Mouse (Mus musculus) heart, embryonic 16.5 days (tissue): Measurements from ENCODE around the gene Cacfd1. TPM values are rescaled to one million over a fixed set of nuclear protein-coding genes. Genes with fewer than 3 reads are reported as not detected.

ENCODE experiments used
- ATAC-seq: fragments of 200-750 bp; cut with Nextera tagmentation; replicated peaks from 2 replicates; pipeline ENCODE4 v1.8.0; 2017; ENCODE audit warnings: moderate number of reproducible peaks; ENCODE audit not compliant: insufficient read depth, low FRiP score; ENCODE audit errors: extremely low read depth
- H3K27ac ChIP-seq: fragments of 300-500 bp; sonication (generic); 2 replicates; pipeline ENCODE4 v1.5.1; 2014; ENCODE audit warnings: mild to moderate bottlenecking, low read length, control low read depth, moderate library complexity
- H3K27me3 ChIP-seq: fragments of 300-500 bp; sonication (generic); 2 replicates; pipeline ENCODE4 v1.6.1; 2014; ENCODE audit warnings: low read length, mixed read lengths; ENCODE audit not compliant: control insufficient read depth, insufficient read depth
- H3K36me3 ChIP-seq: fragments of 300-500 bp; sonication (generic); 2 replicates; pipeline ENCODE4 v1.6.1; 2014; ENCODE audit not compliant: control insufficient read depth, insufficient read depth
- H3K4me1 ChIP-seq: fragments of 300-500 bp; sonication (generic); 2 replicates; pipeline ENCODE4 v1.6.1; 2014; ENCODE audit warnings: low read length, mixed read lengths; ENCODE audit not compliant: control insufficient read depth, insufficient read depth
- H3K4me2 ChIP-seq: fragments of 300-500 bp; sonication (generic); 2 replicates; pipeline ENCODE4 v1.6.1; 2014; ENCODE audit warnings: low read depth, mild to moderate bottlenecking, control low read depth, low read length
- H3K4me3 ChIP-seq: fragments of 300-500 bp; sonication (generic); 2 replicates; pipeline ENCODE4 v1.5.1; 2014; ENCODE audit warnings: mild to moderate bottlenecking, control low read depth, low read length
- H3K9ac ChIP-seq: fragments of 300-500 bp; sonication (generic); 2 replicates; pipeline ENCODE4 v1.6.1; 2014; ENCODE audit warnings: low read length, control low read depth
- H3K9me3 ChIP-seq: fragments of 300-500 bp; sonication (generic); replicated peaks from 2 replicates; pipeline ENCODE4 v1.6.1; 2016; ENCODE audit warnings: low read length; ENCODE audit not compliant: control insufficient read depth
- WGBS: fragments of 180-500 bp; shearing (Covaris S2); extraction: QIAGEN DNeasy Blood & Tissue Kit; methylation state at CpG from one replicate; pipeline ENCODE4 v1.1.7; 2014; 5-methylcytosine and 5-hydroxymethylcytosine counted together
- polyA plus RNA-seq: library from polyadenylated mRNA; unstranded; fragments of >200 nt; fragmentation: Nextera tagmentation; extraction: Ambion mirVana; gene quantifications from 2 replicates; pipeline ENCODE4 v1.2.1, GENCODE M21; 2015

Gene Cacfd1
- polyA plus RNA-seq, 1 experiment from 2014 or later = 41.4 TPM

DNA sequence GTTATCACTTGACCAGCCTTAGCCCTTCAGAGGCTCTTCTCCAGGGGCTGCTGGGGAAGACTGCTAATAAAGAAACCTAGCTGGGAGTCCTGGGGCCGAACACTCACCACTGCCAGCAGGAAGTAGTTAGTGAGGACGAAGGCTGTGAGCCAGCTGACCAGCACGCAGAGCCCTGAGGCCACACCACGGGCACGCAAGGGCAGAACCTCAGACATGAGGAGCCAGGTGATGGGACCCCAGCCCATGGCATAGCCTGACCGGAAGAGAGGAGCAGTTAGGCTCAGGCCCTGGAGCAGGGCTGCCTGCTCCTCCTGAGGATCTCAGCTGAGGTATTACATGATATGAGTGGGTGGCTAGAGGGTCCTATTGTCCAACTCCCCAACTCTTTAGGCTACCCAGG, 12.9 kb downstream of the Cacfd1 start:
- Histone ChIP-seq H3K9ac (no peak overlapping the region), H3K27me3 (no peaks in the 10 kb centered on the region), H3K9me3 (no peaks in the 10 kb centered on the region), H3K4me2 (no peak overlapping the region), H3K36me3 (no peaks in the 10 kb centered on the region), H3K4me3 (no peak overlapping the region), H3K4me1 (no peaks in the 10 kb centered on the region), H3K27ac (no peak overlapping the region)
- WGBS = 72% methylated on average over 6 of the region's 6 CpGs
- no peak for ATAC-seq

DNA sequence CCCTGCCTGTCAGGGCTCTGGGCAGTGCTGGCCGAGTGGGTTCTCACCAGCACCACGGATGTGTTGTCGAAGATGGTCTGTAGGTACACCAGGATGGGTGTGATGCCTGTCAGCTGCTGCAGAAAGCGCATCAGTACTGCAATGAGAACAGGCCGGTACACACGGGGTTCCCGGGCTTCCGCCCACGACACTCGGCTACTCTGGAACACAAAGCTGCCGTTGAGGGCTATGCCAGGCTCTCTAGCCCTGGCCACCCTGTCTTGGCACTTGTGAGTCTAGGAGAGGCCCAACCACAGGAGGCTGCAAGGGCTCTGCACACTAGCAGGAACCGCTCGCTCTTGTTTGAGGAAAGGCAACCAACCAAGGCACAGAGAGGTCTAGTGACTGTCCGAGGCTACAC, 14.4 kb downstream of the Cacfd1 start:
- 77% methylated on average over 14 of the region's 14 CpGs for WGBS
- H3K4me2 ChIP-seq = no peak overlapping the region
- H3K36me3 ChIP-seq = no peaks in the 10 kb centered on the region
- no peak overlapping the region for H3K4me3 ChIP-seq
- no peak overlapping the region for H3K9ac ChIP-seq
- no peak overlapping the region for H3K27ac ChIP-seq
- no peak for ATAC-seq
- H3K4me1 ChIP-seq = no peaks in the 10 kb centered on the region
- H3K27me3 ChIP-seq = peaks cover 1% of the 10 kb centered on the region; the same call in 1 of the 2 replicates
- H3K9me3 ChIP-seq = no peaks in the 10 kb centered on the region

DNA sequence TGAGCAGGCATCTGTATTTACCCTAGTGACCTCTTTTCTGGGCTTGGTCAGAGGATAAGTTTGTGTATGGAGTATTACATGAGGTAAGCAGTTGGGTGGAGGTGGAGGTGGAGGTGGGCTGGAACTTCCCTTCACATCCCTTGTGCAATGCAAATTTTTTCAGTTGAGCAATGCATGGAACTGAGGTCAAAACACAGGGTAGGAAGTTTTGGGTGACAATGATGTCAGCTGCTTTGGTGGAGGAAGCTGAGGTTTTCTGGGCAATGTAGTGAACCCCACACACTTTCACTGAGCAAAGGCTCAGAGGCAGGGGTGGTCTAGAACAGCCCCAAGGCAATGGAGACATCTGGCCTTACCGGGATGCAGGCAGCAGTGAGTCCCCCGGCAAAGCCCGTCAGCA, 15.8 kb downstream of the Cacfd1 start:
- Histone ChIP-seq H3K36me3 (no peaks in the 10 kb centered on the region), H3K27ac (no peak overlapping the region), H3K4me3 (no peak overlapping the region), H3K27me3 (peaks cover 4% of the 10 kb centered on the region; the same call in 1 of the 2 replicates), H3K9ac (no peak overlapping the region), H3K9me3 (no peaks in the 10 kb centered on the region), H3K4me2 (no peak overlapping the region), H3K4me1 (no peaks in the 10 kb centered on the region)
- 73% methylated on average over 3 of the region's 3 CpGs for WGBS
- no peak for ATAC-seq

DNA sequence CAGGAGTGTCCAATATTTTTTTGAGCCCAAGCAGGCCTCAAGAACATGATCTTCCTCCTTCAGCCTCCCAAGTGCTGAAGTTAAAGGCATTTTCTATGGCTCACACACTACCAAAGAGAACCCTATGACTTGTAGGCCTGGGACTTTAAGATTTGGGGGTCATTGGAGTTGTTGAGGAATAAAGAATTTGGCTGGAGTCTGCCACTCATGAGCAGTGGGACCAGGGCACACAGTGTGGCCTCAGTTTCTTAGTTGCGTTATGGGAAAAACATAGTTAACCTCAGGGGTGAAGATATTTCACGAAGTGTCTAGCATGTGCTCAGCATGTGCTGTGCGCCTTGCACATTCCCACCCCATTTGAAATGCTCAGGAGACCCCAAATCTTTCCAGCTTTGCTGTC, 16.6 kb downstream of the Cacfd1 start:
- Histone ChIP-seq H3K36me3 (no peaks in the 10 kb centered on the region), H3K4me3 (no peak overlapping the region), H3K9ac (no peak overlapping the region), H3K4me1 (no peaks in the 10 kb centered on the region), H3K4me2 (no peak overlapping the region), H3K9me3 (no peaks in the 10 kb centered on the region), H3K27ac (no peak overlapping the region), H3K27me3 (peaks cover 4% of the 10 kb centered on the region; the same call in 1 of the 2 replicates)
- ATAC-seq = no peak
- WGBS = 85% methylated on average over 3 of the region's 3 CpGs

DNA sequence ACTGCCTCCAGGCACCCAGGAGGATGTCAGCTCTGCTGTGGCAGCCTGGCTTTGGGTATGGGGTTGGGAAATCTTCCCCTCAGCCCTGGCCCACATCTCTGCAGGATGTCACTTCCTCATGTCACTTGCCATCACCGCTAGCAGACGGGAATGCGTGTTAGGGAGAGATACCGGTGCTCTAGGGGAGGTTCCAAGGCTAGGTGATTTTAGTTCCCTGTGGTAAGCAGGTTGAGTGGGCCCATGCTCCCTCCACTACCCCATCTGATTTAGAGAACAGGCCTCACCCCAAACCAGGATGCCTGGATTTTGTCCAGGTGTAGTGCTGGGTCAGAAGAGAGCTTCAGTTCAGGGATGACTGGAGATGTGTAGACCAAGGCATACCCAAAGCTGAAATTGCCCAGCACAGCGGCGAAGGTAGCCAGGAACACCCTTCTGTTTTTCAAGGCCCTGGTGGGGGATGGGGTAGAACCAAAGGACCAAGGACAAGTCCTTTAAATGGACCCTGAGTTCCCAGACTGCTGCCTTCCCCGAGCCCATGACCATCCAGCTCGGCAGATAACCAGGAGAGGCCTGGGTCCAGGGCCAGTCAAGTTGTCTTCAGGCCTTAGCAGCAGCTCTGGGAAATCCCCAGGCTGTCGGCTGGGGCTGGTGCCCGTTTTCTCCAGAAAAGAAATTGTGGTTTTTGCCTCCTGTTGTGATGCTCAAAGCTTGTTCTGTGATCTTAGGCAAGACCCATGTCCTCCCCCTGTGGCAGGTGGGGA, 17.3 kb downstream of the Cacfd1 start:
- no peak overlapping the region for H3K9ac ChIP-seq
- ATAC-seq = no peak
- H3K4me3 ChIP-seq = no peak overlapping the region
- H3K27ac ChIP-seq = no peak overlapping the region
- no peaks in the 10 kb centered on the region for H3K4me1 ChIP-seq
- no peaks in the 10 kb centered on the region for H3K36me3 ChIP-seq
- no peaks in the 10 kb centered on the region for H3K9me3 ChIP-seq
- no peak overlapping the region for H3K4me2 ChIP-seq
- H3K27me3 ChIP-seq = peaks cover 4% of the 10 kb centered on the region; the same call in 1 of the 2 replicates
- WGBS = 58% methylated on average over 10 of the region's 10 CpGs

DNA sequence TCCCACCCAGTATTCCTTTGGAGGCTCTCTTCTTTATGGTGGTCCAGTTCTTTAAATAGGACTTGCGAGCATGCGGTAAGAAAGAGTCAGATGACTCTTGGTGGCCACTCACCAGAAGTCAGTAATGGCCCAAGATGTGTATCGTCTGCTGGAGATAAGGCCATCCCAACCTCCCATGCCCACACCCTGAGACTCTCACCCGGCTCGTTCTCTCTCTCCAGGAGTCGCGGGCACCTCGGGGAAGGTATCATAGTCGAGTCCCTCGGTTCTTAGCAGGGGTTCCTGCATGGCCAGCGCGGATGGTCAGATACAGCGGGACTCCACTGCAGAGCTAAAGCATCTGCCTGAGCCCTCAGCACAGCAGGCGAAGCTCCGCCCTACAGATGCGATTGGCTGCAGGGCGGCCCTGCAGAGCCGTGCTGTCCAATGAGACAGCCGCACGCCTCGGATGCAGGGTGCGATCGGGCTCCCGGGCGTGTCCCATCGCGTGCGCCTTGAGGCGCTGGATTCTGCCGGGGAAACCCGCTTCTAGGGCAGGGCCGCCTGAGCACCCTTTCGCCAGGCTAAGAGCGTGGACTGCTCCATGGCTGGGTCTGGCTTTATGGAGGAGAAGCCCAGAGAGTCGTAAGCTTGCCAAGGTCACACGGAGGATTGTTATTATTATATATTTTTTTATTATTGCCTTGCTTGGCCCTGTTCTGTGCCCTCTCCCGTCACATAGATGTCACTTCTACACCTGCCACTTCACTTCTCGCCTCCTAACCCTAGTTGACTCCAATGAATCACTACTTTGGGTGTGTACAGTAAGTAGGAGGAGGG, 18.1 kb downstream of the Cacfd1 start, which contains the start of gene Slc2a6:
Gene Slc2a6 (minus strand): TSS at position 381 of the 819 bp plus-strand sequence.
- Histone ChIP-seq H3K9me3 (no peaks in the 10 kb centered on the region), H3K27ac (no peak within 1 kb of the TSS), H3K27me3 (peaks cover 4% of the 10 kb centered on the region; the same call in 1 of the 2 replicates), H3K4me2 (peak within 1 kb of the TSS; percentile 63), H3K4me1 (no peaks in the 10 kb centered on the region), H3K4me3 (peak within 1 kb of the TSS; percentile 32), H3K9ac (0 out of 2 replicates have a peak within 1 kb of the TSS, but pooled peaks have one; percentile 39), H3K36me3 (no peaks in the 10 kb centered on the region)
- peak; percentile 95 for ATAC-seq
- WGBS = 2% methylated on average over 38 of the region's 38 CpGs

DNA sequence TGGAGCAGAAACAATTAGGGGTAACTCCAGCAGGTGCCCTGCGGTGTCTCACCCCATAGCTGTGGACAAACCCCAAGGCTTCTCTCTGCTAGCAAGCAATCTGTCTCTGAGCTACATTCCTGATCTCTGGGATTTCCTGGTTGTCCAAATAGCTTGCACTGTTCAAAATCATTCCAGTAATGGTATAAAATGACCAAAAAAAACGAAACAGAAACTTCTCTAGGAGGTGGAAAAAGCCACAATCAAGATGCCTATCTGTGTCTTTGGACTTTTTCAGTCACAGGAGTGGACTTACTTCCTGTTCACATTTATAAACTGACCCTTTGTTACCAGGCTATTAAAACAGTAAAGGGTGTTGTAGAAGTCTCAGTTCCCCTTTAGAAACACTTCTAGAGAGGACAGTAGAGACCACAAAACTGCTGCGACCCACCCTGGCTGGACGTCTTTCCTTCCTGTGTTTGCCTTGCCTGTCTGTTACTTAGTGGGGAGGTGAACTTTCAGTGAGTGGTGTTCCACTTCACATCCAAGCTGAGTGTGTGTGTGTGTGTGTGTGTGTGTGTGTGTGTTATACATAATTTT, 18.8 kb downstream of the Cacfd1 start:
- H3K4me2 ChIP-seq = peak overlapping the region; percentile 63
- no peak for ATAC-seq
- no peaks in the 10 kb centered on the region for H3K36me3 ChIP-seq
- H3K9ac ChIP-seq = no peak overlapping the region
- H3K9me3 ChIP-seq = no peaks in the 10 kb centered on the region
- no peaks in the 10 kb centered on the region for H3K4me1 ChIP-seq
- WGBS = 55% methylated on average over 4 of the region's 4 CpGs
- H3K4me3 ChIP-seq = peak overlapping the region; percentile 32; the same call in 1 of the 2 replicates
- no peak overlapping the region for H3K27ac ChIP-seq
- H3K27me3 ChIP-seq = peaks cover 4% of the 10 kb centered on the region; the same call in 1 of the 2 replicates

DNA sequence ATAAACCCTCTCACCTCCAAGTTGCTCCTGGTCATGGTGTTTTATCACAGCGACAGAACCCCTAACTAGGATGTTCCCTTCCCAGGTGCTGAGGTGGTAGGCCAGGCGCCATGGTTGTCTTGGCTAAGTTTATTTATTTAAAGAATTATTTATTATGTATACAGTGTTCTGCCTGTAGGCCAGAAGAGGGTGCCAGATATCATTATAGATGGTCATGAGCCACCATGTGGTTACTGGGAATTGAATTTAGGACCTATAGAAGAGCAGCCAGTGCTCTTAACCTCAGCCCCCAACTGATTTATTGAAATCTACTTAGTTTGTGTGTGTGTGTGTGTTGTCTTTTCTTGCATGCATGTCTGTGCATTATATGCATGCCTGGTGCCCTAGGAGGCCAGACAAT, 22.6 kb downstream of the Cacfd1 start:
- Histone ChIP-seq H3K36me3 (no peaks in the 10 kb centered on the region), H3K27ac (no peak overlapping the region), H3K9ac (no peak overlapping the region), H3K27me3 (peaks cover 4% of the 10 kb centered on the region; the same call in 1 of the 2 replicates), H3K4me1 (no peaks in the 10 kb centered on the region), H3K4me2 (no peak overlapping the region), H3K4me3 (no peak overlapping the region), H3K9me3 (no peaks in the 10 kb centered on the region)
- WGBS = 59% methylated on average over 2 of the region's 2 CpGs
- ATAC-seq = no peak
